Mouse (Mus musculus) testis, adult 2 months (tissue): ENCODE data around the gene Tspan18. TPM values are rescaled to one million over a fixed set of nuclear protein-coding genes. Genes with fewer than 3 reads are reported as not detected.

Source experiments
- H3K27ac ChIP-seq: fragments of 200-500 bp; 2 replicates; pipeline ENCODE4 v1.5.1; 2012; ENCODE audit warnings: low read depth, low read length; ENCODE audit not compliant: control insufficient read depth, insufficient read depth
- H3K27me3 ChIP-seq: fragments of 200-500 bp; 2 replicates; pipeline ENCODE4 v1.6.1; 2012; ENCODE audit warnings: mild to moderate bottlenecking, low read length, moderate library complexity; ENCODE audit not compliant: control insufficient read depth, insufficient read depth
- H3K36me3 ChIP-seq: fragments of 200-500 bp; 2 replicates; pipeline ENCODE4 v1.6.1; 2012; ENCODE audit warnings: mild to moderate bottlenecking, low read length; ENCODE audit not compliant: control insufficient read depth, insufficient read depth
- H3K4me1 ChIP-seq: fragments of 200-500 bp; 2 replicates; pipeline ENCODE4 v1.6.1; 2012; ENCODE audit warnings: low read length; ENCODE audit not compliant: control insufficient read depth, insufficient read depth
- H3K4me3 ChIP-seq: fragments of 200-500 bp; 2 replicates; pipeline ENCODE4 v1.5.1; 2012; ENCODE audit warnings: low read depth, mild to moderate bottlenecking, low read length, moderate library complexity, mixed read lengths; ENCODE audit not compliant: control insufficient read depth
- CTCF ChIP-seq: fragments of 200-500 bp; IDR thresholded peaks from 2 replicates; pipeline ENCODE4 v1.5.1; 2012; ENCODE audit warnings: low read depth, mild to moderate bottlenecking, inconsistent platforms, low read length, moderate library complexity; ENCODE audit not compliant: control insufficient read depth, insufficient read depth, insufficient replicate concordance
- POLR2A ChIP-seq: fragments of 200-500 bp; IDR thresholded peaks from 2 replicates; pipeline ENCODE4 v1.6.1; 2012; ENCODE audit warnings: low read depth, mild to moderate bottlenecking, inconsistent platforms, low read length, moderate library complexity; ENCODE audit not compliant: control insufficient read depth
- polyA plus RNA-seq: library from polyadenylated mRNA; depleted of rRNA; stranded (reverse); fragments of >200 nt; gene quantifications from 2 replicates; pipeline ENCODE4 v1.2.3, GENCODE M21; 2012

Tspan18 gene
- polyA plus RNA-seq, 1 experiment = 15.8 TPM

DNA sequence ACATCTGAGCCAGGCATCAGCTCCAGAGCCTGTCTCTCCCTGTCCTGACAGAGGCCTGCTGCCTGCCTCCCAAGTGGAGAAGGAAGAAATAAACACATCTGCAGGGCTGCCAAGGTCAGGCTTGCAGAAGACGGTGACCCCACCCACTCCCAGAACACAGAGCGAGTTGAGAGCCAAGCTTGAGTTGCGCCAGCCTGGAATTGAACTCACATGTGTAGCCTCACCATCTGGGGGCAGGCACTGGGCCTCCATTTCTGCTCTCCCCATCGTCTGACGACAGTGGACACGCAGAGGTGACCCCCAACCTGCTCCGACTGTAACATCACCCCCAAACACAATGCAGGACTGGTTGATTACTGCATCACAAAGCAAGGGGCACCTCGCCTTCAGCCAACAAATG is 12.4 kb downstream of the Tspan18 start:
- Histone ChIP-seq H3K4me1 (no peaks in the 10 kb centered on the region; the same call in 1 of the 2 replicates), H3K27me3 (no peaks in the 10 kb centered on the region), H3K4me3 (no peak overlapping the region), H3K36me3 (no peaks in the 10 kb centered on the region), H3K27ac (no peak overlapping the region)
- TF ChIP-seq POLR2A (no peak), CTCF (no peak)

DNA sequence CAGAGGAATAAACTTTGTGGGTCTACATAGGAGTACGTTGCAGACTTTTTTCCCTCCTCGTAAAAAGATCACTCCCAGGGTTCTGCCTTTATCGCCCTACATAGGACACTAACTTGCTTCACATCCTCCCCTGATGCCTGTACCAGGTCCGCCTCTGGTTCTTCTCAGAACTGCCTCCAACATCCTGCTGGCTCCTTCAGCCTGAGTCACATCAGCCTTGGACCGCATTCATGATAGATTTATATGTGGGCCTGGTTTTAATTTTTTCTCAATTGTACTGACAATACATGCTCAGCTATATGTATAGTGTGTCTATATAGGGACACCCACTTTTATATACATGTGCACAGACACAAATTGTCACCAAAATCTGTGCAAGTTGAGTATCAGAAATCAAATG is 14.0 kb downstream of the Tspan18 start:
- Histone ChIP-seq H3K27ac (no peak overlapping the region), H3K36me3 (no peaks in the 10 kb centered on the region), H3K27me3 (no peaks in the 10 kb centered on the region), H3K4me1 (no peaks in the 10 kb centered on the region; the same call in 1 of the 2 replicates), H3K4me3 (no peak overlapping the region)
- TF ChIP-seq CTCF = no peak
- TF ChIP-seq POLR2A = no peak

DNA sequence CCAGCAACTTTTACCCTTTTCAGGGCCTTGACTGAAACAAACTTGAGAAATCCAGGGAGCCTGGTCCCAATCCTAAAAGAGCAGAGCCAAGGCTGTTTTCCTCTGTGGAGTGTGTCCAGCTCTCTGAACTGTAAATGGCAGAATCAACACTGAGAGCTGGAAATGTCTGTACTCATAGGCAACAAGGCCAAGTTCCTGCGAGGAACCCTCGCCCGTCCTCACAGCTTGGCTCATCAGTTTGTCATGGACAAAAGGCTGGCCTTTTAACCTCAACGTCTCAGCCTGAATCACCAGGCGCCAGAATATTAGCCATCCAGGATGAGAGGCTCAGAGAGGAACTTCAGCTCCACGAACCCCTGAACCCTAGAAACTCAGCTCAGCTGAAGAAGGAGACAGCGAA is 14.7 kb downstream of the Tspan18 start:
- H3K4me3 ChIP-seq = no peak overlapping the region
- H3K4me1 ChIP-seq = no peaks in the 10 kb centered on the region; the same call in 1 of the 2 replicates
- H3K27me3 ChIP-seq = no peaks in the 10 kb centered on the region
- H3K36me3 ChIP-seq = no peaks in the 10 kb centered on the region
- TF ChIP-seq CTCF = no peak
- no peak overlapping the region for H3K27ac ChIP-seq

DNA sequence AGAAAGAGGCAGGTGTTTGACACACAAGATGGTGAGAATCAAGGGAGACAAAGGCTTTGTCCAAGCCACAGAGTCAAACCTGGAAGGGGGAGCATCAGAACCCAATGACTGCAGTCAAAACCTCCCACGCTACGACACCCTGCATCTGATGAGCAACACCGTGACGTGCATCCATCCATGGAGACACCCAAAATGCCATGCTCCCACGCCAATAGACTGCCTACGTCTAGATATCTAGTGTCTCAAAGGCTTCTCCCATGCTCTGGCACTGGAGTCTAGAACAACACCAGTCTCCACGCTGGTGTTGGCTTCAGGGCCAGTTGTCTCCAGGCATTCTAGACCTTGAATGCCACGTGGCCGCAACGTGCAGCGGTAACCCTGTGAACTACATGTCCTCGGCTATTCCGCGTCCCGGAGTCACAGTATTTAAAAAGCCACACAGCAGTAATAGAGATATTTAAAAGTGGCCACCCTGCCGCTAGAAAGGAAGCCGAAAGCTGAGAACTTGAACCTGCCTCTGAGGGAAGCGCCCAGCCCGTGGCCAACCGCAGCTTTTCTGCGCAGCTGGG is 15.4 kb downstream of the Tspan18 start:
- TF ChIP-seq POLR2A (no peak), CTCF (no peak)
- H3K36me3 ChIP-seq = no peaks in the 10 kb centered on the region
- no peaks in the 10 kb centered on the region; the same call in 1 of the 2 replicates for H3K4me1 ChIP-seq
- H3K4me3 ChIP-seq = no peak overlapping the region
- no peak overlapping the region for H3K27ac ChIP-seq
- H3K27me3 ChIP-seq = no peaks in the 10 kb centered on the region

DNA sequence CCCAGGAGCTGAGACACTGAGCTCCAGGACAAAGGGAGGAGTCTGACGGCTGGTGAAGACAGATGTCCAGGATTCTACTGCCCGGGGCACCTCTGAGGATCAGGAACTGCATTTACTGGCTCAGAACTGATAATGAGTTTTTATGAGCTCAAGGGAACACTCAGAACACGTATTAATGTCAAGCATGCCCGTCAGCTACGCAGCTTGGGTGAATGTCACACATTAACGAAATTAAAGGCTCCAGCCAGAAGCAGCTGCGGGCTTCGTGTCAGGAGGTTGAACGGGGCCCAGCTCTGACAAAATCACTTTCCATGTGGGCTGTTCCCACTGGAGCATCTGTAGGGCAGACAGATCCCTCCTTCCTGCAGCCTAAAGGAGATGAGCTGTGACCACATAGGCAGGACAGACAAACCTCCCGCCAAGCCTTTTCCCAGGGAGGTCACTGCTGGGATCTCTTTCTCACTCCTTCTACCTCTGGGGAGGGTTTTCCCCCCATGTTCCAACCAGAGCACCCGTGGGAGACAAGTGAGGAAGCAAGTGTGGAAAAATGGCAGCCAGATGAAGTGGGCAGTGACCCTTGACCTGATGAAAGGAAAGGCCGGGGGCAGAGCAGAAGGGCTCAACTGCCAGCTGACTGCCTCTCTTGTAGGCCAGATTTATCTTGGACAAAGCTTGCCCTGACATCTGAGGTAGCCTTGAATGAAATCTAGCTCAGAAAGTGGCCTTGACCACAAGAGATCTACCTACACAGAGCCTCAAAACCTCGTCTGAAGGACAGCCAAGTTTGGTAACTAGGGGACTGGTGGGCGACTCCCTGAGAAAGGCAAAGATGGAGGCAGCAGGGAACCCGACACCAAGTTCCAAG is 20.3 kb downstream of the Tspan18 start:
- H3K4me1 ChIP-seq = no peaks in the 10 kb centered on the region; the same call in 1 of the 2 replicates

DNA sequence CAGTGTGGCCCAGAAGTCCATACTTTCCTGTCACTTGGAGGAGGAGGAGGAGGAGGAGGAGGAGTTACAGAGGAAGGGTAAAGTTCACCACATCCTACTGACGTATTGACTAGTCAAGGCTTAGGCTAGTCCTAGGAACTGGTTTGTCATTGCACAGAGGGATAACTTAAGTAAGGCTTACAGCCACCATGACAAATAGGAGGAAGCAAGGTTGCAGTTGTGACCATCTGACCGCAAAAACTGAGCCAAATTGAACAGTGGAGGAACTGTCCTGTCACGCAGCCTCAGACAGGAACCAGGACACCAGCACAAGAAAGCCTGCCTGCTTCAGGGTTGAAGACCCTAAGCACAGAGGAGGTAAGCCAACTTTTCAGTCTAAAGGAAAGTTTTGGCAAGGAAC is 21.8 kb downstream of the Tspan18 start:
- Histone ChIP-seq H3K36me3 (no peaks in the 10 kb centered on the region), H3K4me3 (no peak overlapping the region), H3K27me3 (no peaks in the 10 kb centered on the region), H3K4me1 (no peaks in the 10 kb centered on the region; the same call in 1 of the 2 replicates), H3K27ac (no peak overlapping the region)
- TF ChIP-seq POLR2A (no peak), CTCF (no peak)

More for the DNA sequence above, 20.3 kb downstream of the Tspan18 start:
- H3K27ac ChIP-seq = no peak overlapping the region
- H3K4me3 ChIP-seq = peak overlapping the region; percentile 28
- H3K27me3 ChIP-seq = no peaks in the 10 kb centered on the region
- no peak for TF ChIP-seq CTCF
- H3K36me3 ChIP-seq = no peaks in the 10 kb centered on the region

DNA sequence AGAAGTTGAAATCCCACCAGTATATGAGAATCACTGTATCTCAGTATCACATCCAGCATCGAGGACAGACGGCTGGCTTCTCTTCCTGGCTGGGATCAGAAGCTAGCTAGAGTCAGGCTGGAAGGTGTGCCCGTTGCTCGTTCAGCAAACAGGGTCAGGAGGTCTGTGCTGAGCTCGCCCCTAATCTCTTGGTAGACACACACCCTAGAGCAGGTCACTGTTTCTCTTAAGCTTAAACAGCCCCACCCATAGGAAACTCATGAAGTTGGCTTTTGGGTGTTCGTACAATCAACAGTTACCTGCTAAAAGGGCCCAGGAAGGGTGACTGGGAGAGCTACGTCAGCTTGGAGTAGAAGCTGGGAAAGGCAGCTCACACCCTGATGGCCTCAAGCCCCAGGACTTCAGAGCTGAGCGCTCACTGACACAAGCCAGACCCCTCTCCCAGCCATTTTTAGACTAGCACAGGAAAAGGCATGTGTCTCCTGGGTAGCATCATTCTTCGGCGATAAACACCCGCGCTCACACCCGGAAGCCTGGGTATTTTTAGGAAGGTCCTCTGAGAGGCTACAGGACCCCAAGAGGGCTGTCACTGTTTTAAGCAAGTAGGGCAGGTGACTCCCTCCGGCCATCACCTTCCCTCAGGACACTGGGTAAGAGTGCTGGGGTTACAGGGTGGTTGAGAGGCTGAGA is 24.4 kb downstream of the Tspan18 start:
- no peaks in the 10 kb centered on the region for H3K36me3 ChIP-seq
- TF ChIP-seq CTCF (no peak), POLR2A (no peak)
- H3K4me3 ChIP-seq = no peak overlapping the region
- no peaks in the 10 kb centered on the region; the same call in 1 of the 2 replicates for H3K4me1 ChIP-seq
- no peaks in the 10 kb centered on the region for H3K27me3 ChIP-seq
- H3K27ac ChIP-seq = no peak overlapping the region
